Mouse (Mus musculus) layer of hippocampus, postnatal 10 days (tissue): Measurements from ENCODE around the gene Six4. TPM values are rescaled to one million over a fixed set of nuclear protein-coding genes. Genes with fewer than 3 reads are reported as not detected.
"Not testable (repeated sequence)": the region's sequence is repeated elsewhere in the genome, so short reads cannot be mapped to it uniquely, and the experiment has no call there.

Experiments
- DNase-seq, 2 experiments: peaks; one replicate each; pipeline ENCODE4 v3.0.0; 2021; ENCODE audit warnings: low spot score in 2 of 2
- long read RNA-seq: library from polyadenylated mRNA; stranded (forward); transcript quantifications from one replicate; pipeline ENCODE4 v2.0.0, GENCODE M21; 2023
- total RNA-seq, 2 experiments: library from RNA; stranded (reverse); gene quantifications; 2 replicates each; pipeline ENCODE4 v1.2.3; 2021

The Six4 gene
- total RNA-seq = under 1 TPM; 0.55 to 0.56 TPM
- long read RNA-seq = 0 reads

DNA sequence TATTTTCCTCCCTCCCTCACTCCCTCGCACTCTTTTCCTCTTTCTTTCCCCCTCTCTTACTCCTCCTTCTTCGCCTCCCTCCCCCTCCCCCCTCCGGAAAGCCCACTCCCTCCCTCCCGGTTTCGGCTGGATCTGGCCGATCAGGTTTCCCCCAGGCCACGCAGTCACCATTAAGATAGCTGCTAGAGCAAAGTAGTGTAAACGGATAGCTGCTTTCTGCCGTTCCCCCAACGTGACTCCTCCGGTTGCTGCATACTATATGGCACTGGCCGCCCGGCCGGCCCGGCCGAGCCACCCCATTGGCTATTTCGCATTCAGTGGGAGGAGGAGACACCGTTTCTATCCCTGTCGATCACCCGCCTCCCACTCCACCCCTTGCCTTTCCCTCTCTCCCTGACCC is at the start of gene Six4:
Gene Six4 (minus strand): TSS at position 261 of the 400 bp plus-strand sequence.
- peak; percentile 23 to 48 for DNase-seq

GRCm38 (mm10) chr12:73162408-73163181 is 49.3 kb upstream of the Six4 start:
- no peak for DNase-seq

GRCm38 (mm10) chr12:73160341-73160740 is 47.1 kb upstream of the Six4 start:
- DNase-seq = no peak

DNA sequence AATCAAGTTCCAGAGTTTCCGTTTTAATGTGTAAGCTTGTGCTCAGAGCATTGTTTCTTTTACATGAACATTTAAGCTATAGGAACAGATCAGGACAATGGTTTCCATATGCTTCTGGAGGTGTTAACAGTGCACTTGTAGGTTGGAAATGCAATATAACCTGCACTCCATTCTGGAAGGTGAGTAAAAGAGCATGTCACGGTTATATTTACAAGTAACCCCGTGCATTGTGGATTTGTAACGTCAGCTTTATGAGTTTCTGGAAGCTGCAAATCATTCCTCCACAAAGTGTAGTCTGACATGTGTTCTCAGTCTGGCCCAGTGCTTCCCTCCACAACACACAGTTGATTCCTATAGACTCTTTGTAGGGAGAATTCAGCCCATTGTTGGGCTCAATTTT is 40.9 kb upstream of the Six4 start:
- no peak for DNase-seq

GRCm38 (mm10) chr12:73151038-73151437 is 37.8 kb upstream of the Six4 start:
- DNase-seq = not testable (repeated sequence)

DNA sequence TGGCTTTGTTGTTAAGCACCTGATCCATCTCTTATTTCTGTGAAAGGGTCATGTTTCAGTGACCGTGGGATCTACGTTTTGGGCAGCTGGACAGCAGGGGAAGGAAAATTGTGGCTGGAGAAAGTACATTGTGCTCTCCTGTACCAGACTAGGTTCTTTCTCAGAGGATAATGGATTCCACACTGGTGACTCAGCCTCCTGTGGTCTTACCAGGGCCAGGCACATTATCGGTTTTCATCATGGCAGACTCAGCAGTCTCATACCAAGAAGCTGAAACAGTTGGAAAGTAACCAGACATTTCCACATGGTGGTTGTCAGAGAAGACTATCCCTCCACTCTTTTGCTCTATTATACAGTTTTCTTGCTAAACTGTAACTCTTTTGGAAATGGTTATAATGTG is 34.0 kb upstream of the Six4 start:
- no peak for DNase-seq

- DNase-seq = no peak
Observed at GRCm38 (mm10) chr12:73140732-73141131, 27.5 kb upstream of the Six4 start.

- no peak for DNase-seq
Observed at GRCm38 (mm10) chr12:73125250-73125649, 12.0 kb upstream of the Six4 start.

- DNase-seq = peak; percentile 89 to 90
Observed at GRCm38 (mm10) chr12:73123093-73124041, 10.1 kb upstream of the Six4 start, which contains the start of gene Mnat1. TSS of gene Mnat1 (plus strand) at chr12:73123717.

GRCm38 (mm10) chr12:73112326-73113087 is 749 bp downstream of the Six4 start:
- peak; percentile 22 to 31 for DNase-seq

- peak; percentile 13 to 17 for DNase-seq
Observed at GRCm38 (mm10) chr12:73111561-73112325, 1.5 kb downstream of the Six4 start.

- no peak for DNase-seq
Observed at GRCm38 (mm10) chr12:73110431-73111111, 2.7 kb downstream of the Six4 start.

DNA sequence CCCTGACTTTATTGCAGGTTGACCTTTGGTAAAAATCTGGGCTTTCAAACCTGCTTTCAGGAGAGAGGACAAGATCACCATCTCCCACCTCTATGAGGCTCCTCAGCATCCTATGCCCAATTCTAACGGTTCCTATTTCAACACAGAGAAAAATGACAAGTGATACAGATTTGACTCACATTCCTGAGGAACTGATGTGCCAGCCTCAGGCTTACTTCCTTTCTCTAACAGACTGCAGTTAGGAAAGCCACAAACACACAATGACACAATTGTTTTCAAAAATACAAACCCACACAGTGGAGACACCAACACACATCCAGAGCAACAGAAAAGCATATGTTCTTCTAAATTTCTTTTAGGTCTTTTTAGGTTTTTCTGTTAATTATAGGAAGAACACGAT is 5.4 kb downstream of the Six4 start:
- no peak for DNase-seq

- DNase-seq = no peak
Observed at GRCm38 (mm10) chr12:73103713-73104112, 9.5 kb downstream of the Six4 start.

- no peak for DNase-seq
Observed at GRCm38 (mm10) chr12:73098593-73098992, 14.7 kb downstream of the Six4 start.

DNA sequence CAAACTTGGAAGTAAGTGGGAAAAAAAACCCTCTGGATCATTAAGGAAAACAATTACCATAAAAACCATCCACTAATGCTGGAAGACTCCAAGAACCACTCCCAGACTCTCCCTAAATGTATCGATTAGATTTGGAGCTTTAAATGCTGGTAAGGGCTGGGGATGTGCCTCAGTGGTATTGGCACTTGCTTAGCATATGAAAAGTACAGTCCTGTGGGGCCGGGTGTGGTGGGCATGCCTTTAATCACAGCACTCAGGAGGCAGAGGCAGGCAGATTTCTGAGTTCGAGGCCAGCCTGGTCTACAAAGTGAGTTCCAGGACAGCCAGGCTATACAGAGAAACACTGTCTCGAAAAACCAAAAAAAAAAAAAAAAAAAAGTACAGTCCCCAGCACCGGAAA is 17.1 kb downstream of the Six4 start:
- not testable (repeated sequence) for DNase-seq

- DNase-seq = no peak
Observed at GRCm38 (mm10) chr12:73094605-73095004, 18.7 kb downstream of the Six4 start.

DNA sequence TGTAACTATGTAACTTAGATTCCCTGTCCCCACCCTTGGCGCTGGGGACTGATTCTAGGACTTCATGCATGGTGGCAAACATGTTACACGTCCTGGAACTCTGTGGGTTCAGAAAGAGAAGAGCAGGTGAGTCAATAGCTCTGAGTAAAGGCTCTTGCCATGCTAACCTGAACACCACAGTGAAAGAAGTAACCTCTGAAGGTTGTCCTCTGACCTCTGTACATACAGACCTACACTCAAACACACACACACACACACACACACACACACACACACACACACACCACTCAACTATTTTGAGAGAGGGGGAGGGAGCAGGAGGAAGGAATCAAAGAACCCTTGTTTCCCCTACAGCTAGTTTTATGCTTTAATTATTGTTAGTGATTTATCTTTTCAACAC is 19.1 kb downstream of the Six4 start:
- no peak for DNase-seq

- DNase-seq = no peak
Observed at GRCm38 (mm10) chr12:73090672-73091335, 22.5 kb downstream of the Six4 start.
